Mouse (Mus musculus) mesoderm, embryonic 11.5 days (tissue): ENCODE results near the gene Cxcr2.

Experiments used
- DNase-seq: peaks from one replicate; pipeline ENCODE4 v3.0.0-alpha.2; 2012; ENCODE audit warnings: low read depth, low spot score

Gene Cxcr2

DNA sequence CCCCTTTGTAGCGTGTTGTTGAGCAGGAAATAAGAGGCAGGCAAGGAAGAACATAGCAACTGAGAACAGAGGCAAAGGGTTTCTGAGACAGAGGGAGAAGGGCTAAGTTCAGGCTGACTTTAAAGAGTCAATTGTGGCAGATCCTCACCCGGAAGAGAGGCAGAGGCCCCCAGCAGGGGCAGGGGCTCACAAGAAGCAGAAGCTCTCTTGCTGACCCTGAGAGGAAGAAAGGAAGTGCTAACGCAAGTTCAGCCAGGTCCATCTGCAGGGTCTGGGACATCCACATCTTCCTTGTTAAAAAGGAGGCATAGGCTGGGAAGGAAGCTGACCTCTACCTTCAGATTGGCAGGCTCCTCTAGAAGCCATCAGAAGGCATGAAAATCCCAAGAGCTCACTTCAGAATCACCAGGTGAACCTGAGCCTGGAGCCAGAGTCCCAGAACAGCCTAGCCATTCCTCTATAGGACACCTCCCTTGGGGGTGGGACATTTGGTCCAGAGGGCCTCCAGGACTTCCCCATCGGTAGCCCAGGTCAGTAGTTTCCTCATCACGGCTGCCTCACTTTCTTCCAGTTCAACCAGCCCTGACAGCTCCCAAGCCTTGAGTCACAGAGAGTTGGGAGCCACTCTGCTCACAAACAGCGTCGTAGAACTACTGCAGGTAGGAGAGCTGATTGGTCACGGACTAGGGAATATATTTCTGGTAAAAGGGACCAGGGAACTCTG is at the start of gene Cxcr2:
TSS of gene Cxcr2 (plus strand) at position 529 of the 724 bp plus-strand sequence.
- DNase-seq, result no peak

- DNase-seq, result no peak
Observed at GRCm38 (mm10) chr1:74105660-74106059, 48.1 kb upstream of the Cxcr2 start.

DNA sequence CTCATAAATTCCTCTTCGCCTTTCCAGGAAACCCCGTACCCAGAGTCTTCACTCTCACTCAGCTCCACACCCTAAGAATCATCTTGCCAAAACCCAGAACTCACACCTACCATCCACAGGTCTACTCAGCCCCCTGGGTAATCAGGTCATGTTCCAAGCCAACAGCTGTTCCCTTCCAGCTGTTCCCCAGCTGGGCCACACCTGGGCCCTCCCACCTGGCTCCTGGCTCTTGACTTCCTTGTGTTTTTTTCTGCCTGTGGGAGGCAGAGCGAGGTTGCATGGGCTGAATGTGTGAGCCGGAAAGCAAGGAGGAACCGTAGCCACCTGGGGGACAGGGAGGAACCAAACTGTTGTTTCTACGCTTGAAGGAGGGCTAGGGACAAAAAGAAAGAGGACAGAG is 47.6 kb upstream of the Cxcr2 start:
- no peak for DNase-seq

- DNase-seq, result no peak
Observed at GRCm38 (mm10) chr1:74107931-74108618, 45.7 kb upstream of the Cxcr2 start.

DNA sequence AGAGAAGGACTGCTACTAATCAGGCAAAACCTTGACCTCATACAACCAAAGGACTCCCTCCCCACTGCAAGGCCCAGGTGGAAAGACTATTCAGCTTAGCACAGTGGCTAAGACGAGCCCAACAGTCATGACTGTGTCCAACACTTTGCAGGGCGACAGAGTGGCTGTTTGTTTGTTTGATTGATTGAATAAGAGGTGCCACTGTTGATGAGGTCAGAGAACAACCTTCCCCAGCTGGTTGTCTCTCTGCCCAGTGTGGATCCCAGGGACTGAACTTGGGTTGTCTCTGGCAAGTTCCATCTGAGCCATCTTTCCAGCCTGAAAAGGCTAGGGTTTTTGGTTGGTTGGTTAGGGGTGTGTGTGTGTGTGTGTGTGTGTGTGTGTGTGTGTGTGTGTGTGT is 44.1 kb upstream of the Cxcr2 start:
- DNase-seq, result no peak

- peak; percentile 85 for DNase-seq
Observed at GRCm38 (mm10) chr1:74110932-74111695, 42.7 kb upstream of the Cxcr2 start.

DNA sequence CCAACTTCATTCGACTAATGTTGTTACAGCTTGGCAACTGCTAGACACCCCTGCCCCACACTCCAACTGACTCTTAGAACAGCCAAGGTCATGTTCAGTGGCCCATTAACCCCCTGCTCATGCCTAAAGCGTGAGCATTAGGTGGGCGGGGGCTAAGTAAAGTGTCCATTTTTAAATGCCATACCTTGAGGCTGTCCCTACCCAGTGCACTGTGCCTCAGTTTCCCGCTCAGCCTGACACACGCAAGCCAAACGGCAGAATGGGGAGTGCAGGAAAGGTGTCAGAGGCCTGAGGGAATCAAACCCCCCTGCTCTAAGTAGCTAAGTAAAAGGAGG is 42.1 kb upstream of the Cxcr2 start:
- no peak for DNase-seq

DNA sequence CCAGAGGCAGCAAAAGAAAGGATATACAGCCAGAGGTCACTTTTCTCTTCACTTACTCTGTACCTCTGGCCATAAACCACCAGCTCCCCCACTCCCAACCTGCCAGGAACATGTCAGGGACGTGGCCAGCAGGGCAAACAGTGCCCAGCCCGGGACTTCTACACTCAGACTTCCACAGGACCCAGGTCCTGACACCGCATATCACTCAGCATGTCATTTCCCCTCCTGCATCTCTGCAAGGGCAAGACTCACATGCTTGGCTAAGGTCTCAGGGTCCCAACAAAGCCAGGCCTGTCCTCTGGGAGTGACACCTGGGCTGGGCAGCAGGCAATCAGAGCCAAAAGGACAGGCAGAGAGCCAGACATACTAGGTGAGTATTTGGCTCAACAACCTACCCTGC is 40.7 kb upstream of the Cxcr2 start:
- no peak for DNase-seq

GRCm38 (mm10) chr1:74117876-74118275 is 35.9 kb upstream of the Cxcr2 start:
- no peak for DNase-seq

DNA sequence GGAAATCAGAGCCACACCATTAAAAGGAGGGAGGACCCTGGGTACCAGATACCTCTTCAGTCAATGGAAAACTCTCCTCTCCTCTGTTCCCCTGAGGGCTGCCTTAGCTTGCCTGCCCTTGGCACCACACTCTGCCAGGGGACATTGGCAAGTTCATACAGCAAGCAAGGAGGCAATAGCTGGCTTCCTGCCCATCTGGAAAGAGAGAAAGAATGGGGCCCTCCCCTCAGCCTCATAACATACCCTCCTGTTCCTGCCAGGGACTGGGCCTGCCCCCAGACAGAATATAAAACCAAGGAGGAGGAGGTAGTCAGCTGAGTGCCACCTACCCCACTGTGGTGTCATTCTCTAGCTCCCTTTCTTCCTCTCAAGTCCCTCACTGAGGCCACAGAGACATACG is 34.7 kb upstream of the Cxcr2 start:
- DNase-seq, result no peak

GRCm38 (mm10) chr1:74121138-74121537 is 32.7 kb upstream of the Cxcr2 start:
- DNase-seq, result no peak

- DNase-seq, result no peak
Observed at GRCm38 (mm10) chr1:74121821-74122576, 31.8 kb upstream of the Cxcr2 start.

- DNase-seq, result no peak
Observed at GRCm38 (mm10) chr1:74123215-74123614, 30.6 kb upstream of the Cxcr2 start.

DNA sequence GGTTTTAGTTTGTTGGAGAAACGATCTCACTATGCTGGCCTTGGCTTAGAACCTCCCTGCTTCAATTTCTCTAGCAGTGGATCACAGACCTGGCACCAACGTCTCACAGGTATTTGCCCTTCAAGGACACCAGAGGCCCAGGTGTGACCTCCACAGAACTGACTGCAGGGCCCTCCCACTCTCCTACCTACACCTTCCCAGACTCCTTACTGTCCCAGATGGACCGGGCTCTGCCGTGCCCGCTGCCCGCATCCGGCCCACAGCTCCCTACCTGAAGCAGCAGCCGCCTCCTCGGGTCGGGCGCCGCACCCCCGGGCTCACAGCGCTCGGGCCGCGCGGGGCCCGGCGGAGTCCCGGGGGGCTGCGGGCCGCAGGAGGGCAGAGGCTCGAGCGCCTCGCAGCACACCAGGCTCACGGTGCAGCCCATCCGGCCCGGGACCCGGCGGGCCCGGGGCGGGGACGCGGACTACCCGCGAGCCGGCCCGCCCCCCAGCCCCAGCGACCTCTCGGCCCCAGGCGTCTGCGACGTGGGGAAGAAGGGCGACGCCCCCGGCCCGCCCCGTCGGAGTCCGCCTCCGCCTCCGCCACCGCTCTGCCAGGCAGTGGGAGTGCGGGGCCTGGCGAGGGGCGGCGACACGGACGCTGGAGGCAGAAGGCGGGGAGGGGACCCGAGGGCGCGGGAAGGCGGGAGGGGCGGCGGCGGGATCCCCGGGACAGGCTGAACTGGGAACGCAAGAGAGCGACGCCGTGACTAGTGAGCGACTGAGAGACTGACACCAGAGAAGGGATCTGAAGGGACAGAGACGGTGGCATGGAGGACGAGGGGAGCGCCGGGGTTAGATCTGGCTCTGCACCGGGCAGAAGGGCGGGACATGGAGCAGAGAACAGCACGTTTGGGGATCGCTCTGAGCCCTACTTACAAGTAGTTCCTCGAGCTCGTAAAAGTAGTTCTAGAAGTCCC is 29.5 kb upstream of the Cxcr2 start, which contains the start of gene Tns1:
TSS of gene Tns1 (minus strand) at position 429 of the 961 bp plus-strand sequence.
- DNase-seq, result peak; percentile 47

- peak; percentile 82 for DNase-seq
Observed at GRCm38 (mm10) chr1:74124991-74125552, 28.7 kb upstream of the Cxcr2 start, which contains the start of gene Rufy4. Rufy4 (plus strand) TSS chr1:74125541.

DNA sequence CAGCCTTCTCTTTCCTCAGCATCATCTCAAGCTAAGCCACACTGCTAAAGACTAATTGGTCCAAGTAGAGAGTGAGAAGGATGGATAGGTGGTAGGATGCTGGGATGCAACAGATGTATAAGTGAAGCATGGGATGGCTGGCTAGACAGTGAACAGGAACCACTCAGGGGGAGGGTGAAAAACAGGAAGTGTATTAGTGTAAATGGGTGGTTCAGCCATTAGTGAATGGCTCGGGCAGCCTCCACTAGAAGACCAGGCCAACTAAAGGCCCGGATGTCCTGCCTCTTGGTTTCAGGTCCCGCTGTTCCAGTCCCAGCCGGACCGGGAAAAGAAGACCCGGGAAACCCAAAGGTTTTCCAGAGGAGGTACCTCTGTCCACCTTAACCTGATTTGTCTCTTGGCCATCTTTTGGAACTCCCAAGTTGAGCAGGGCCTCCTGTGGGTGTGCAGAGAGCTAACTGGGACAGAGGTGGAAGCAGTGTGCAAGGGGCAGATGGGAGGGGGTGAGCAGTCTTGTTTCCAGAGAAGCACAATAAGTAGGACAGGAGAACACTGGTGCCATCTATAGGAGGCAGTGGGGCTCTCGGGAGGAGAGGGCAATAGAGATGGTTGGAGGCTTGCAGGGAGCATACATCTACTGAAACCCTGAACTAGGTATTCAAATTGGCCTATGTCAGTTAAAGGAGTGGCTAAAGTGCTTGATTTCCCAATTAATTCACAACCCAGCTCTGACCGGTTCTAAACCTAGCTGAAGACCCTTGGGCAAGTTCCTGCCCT is 22.7 kb upstream of the Cxcr2 start:
- DNase-seq, result no peak

- no peak for DNase-seq
Observed at GRCm38 (mm10) chr1:74132011-74132410, 21.8 kb upstream of the Cxcr2 start.

DNA sequence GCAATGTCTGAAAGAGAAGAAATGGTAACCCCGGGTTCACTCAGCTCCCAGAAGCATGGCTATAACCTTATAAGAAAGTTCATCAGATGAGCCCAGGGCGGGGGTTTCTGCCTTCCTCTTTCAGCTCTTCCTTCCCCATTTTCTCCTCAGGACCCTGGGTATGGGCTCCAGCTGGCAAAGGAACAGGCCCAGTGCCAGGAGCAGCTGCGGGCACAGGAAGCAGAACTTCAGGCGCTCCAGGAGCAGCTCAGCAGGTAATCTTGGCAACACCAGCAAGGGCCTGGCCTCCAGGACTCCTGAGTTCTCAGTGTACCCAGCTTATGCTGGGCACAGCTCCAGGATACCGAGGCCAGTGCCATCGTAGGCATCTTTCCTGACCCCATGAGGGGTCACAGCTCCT is 19.8 kb upstream of the Cxcr2 start:
- no peak for DNase-seq

DNA sequence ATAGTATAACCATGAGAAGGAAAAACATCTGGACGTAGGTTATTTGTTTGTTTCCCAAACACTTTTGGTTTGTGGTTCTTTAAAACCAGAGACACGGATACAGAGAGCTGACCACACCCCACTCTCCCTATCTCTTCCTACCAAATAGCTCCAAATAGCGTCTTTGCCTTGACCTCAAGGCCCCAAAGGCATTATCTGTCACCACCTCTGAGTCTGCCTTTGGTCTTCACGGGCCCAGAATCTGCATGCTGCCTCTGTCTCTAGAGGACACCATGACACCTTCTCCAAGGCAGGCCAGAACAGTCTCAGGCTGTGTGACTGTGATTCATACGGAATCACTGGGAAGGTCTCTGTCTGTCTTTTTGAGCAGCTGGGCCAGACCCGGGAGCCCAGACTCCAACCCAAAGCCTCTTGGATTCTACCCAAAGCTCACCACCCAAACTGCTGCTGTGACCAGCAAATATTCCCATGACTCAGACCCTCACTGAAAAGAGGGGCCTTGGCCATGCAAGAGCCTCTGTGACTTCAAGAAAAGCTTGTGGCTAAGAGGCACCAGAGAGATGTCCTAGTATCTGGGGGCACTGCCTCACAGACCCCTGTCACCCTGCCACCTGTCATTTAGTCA is 18.4 kb upstream of the Cxcr2 start:
- no peak for DNase-seq
